Mouse (Mus musculus): ENCODE results near the gene Rbm6. TPM values are rescaled to one million over a fixed set of nuclear protein-coding genes. Genes with fewer than 3 reads are reported as not detected.

Gene Rbm6
- polyA plus RNA-seq, 1 experiment = 19.0 TPM

- WGBS = 86% methylated on average over 6 of the region's 6 CpGs
- TF ChIP-seq POLR2A (IDR thresholded peaks at IDR 0.05; ENCODE audit: borderline replicate concordance, extremely low read depth, low read depth, low read length) (no peak), CTCF (IDR thresholded peaks at IDR 0.05; ENCODE audit: insufficient read depth, low read length) (no peak)
- H3K4me3 ChIP-seq (replicated peaks; ENCODE audit: extremely low read depth, low read depth, low read length) = no peak overlapping the region
- DNase-seq = no peak
- peaks cover 4% of the 10 kb centered on the region; the same call in 1 of the 2 replicates for H3K4me1 ChIP-seq (ENCODE audit: control insufficient read depth, insufficient read depth, low read length)
These were observed 129.0 kb downstream of the Rbm6 start for GRCm38 (mm10) chr9:107744061-107744460.

- H3K4me3 ChIP-seq (replicated peaks; ENCODE audit: extremely low read depth, low read depth, low read length) = no peak overlapping the region
- DNase-seq = no peak
- no peak for TF ChIP-seq POLR2A (IDR thresholded peaks at IDR 0.05; ENCODE audit: borderline replicate concordance, extremely low read depth, low read depth, low read length)
- TF ChIP-seq CTCF (IDR thresholded peaks at IDR 0.05; ENCODE audit: insufficient read depth, low read length) = peak; percentile 45
- 55% methylated on average over 4 of the region's 4 CpGs for WGBS
- peaks cover 4% of the 10 kb centered on the region; the same call in 1 of the 2 replicates for H3K4me1 ChIP-seq (ENCODE audit: control insufficient read depth, insufficient read depth, low read length)
These were observed 134.2 kb downstream of the Rbm6 start for GRCm38 (mm10) chr9:107738841-107739202.

GRCm38 (mm10) chr9:107738020-107738840 lies 134.8 kb downstream of the Rbm6 start:
- TF ChIP-seq CTCF (IDR thresholded peaks at IDR 0.05; ENCODE audit: insufficient read depth, low read length) (peak; percentile 100), POLR2A (IDR thresholded peaks at IDR 0.05; ENCODE audit: borderline replicate concordance, extremely low read depth, low read depth, low read length) (peak; percentile 25; the same call in 1 of the 2 replicates)
- H3K4me1 ChIP-seq (ENCODE audit: control insufficient read depth, insufficient read depth, low read length) = peaks cover 4% of the 10 kb centered on the region; the same call in 1 of the 2 replicates
- H3K4me3 ChIP-seq (replicated peaks; ENCODE audit: extremely low read depth, low read depth, low read length) = no peak overlapping the region
- WGBS = 21% methylated on average over 7 of the region's 7 CpGs
- peak; percentile 90 for DNase-seq

GRCm38 (mm10) chr9:107736185-107736485 lies 136.9 kb downstream of the Rbm6 start:
- WGBS = 4% methylated on average over 7 of the region's 7 CpGs
- DNase-seq = no peak
- H3K4me3 ChIP-seq (replicated peaks; ENCODE audit: extremely low read depth, low read depth, low read length) = no peak overlapping the region
- H3K4me1 ChIP-seq (ENCODE audit: control insufficient read depth, insufficient read depth, low read length) = peaks cover 4% of the 10 kb centered on the region; the same call in 1 of the 2 replicates
- TF ChIP-seq CTCF (IDR thresholded peaks at IDR 0.05; ENCODE audit: insufficient read depth, low read length) (no peak), POLR2A (IDR thresholded peaks at IDR 0.05; ENCODE audit: borderline replicate concordance, extremely low read depth, low read depth, low read length) (no peak)

- 26% methylated on average over 17 of the region's 17 CpGs for WGBS
- H3K4me3 ChIP-seq (replicated peaks; ENCODE audit: extremely low read depth, low read depth, low read length) = no peak overlapping the region
- H3K4me1 ChIP-seq (ENCODE audit: control insufficient read depth, insufficient read depth, low read length) = peaks cover 4% of the 10 kb centered on the region; the same call in 1 of the 2 replicates
- TF ChIP-seq CTCF (IDR thresholded peaks at IDR 0.05; ENCODE audit: insufficient read depth, low read length) (no peak), POLR2A (IDR thresholded peaks at IDR 0.05; ENCODE audit: borderline replicate concordance, extremely low read depth, low read depth, low read length) (no peak)
- no peak for DNase-seq
These were observed 137.5 kb downstream of the Rbm6 start for GRCm38 (mm10) chr9:107735356-107736184.

GRCm38 (mm10) chr9:107734567-107734971 lies 138.5 kb downstream of the Rbm6 start:
- TF ChIP-seq POLR2A (IDR thresholded peaks at IDR 0.05; ENCODE audit: borderline replicate concordance, extremely low read depth, low read depth, low read length) = no peak
- TF ChIP-seq CTCF (IDR thresholded peaks at IDR 0.05; ENCODE audit: insufficient read depth, low read length) = no peak
- 51% methylated on average over 7 of the region's 7 CpGs for WGBS
- no peak overlapping the region for H3K4me3 ChIP-seq (replicated peaks; ENCODE audit: extremely low read depth, low read depth, low read length)
- DNase-seq = no peak
- H3K4me1 ChIP-seq (ENCODE audit: control insufficient read depth, insufficient read depth, low read length) = peaks cover 4% of the 10 kb centered on the region; the same call in 1 of the 2 replicates

- TF ChIP-seq CTCF (IDR thresholded peaks at IDR 0.05; ENCODE audit: insufficient read depth, low read length) = no peak
- Histone ChIP-seq H3K4me1 (ENCODE audit: control insufficient read depth, insufficient read depth, low read length) (peaks cover 9% of the 10 kb centered on the region), H3K4me3 (replicated peaks; ENCODE audit: extremely low read depth, low read depth, low read length) (no peak overlapping the region)
- DNase-seq = no peak
- WGBS = 87% methylated on average over 3 of the region's 3 CpGs
These were observed 143.3 kb downstream of the Rbm6 start for GRCm38 (mm10) chr9:107729709-107730108.

- no peak for DNase-seq
- 74% methylated on average over 6 of the region's 6 CpGs for WGBS
- TF ChIP-seq CTCF (IDR thresholded peaks at IDR 0.05; ENCODE audit: insufficient read depth, low read length) = no peak
- TF ChIP-seq POLR2A (IDR thresholded peaks at IDR 0.05; ENCODE audit: borderline replicate concordance, extremely low read depth, low read depth, low read length) = no peak
- H3K4me1 ChIP-seq (ENCODE audit: control insufficient read depth, insufficient read depth, low read length) = peaks cover 13% of the 10 kb centered on the region
- no peak overlapping the region for H3K4me3 ChIP-seq (replicated peaks; ENCODE audit: extremely low read depth, low read depth, low read length)
These were observed 143.9 kb downstream of the Rbm6 start for GRCm38 (mm10) chr9:107728919-107729670.

GRCm38 (mm10) chr9:107727041-107727440 lies 146.0 kb downstream of the Rbm6 start:
- TF ChIP-seq POLR2A (IDR thresholded peaks at IDR 0.05; ENCODE audit: borderline replicate concordance, extremely low read depth, low read depth, low read length) = no peak
- TF ChIP-seq CTCF (IDR thresholded peaks at IDR 0.05; ENCODE audit: insufficient read depth, low read length) = no peak
- H3K4me3 ChIP-seq (replicated peaks; ENCODE audit: extremely low read depth, low read depth, low read length) = no peak overlapping the region
- 54% methylated on average over 3 of the region's 3 CpGs for WGBS
- DNase-seq = no peak
- peaks cover 18% of the 10 kb centered on the region for H3K4me1 ChIP-seq (ENCODE audit: control insufficient read depth, insufficient read depth, low read length)

Data from lung, adult 2 months (tissue).